Mouse (Mus musculus) limb, embryonic 11.5 days (tissue): ENCODE measurements around the gene 1810049J17Rik. TPM values are rescaled to one million over a fixed set of nuclear protein-coding genes. Genes with fewer than 3 reads are reported as not detected.

Source experiments
- ATAC-seq: fragments of 200-750 bp; cut with Nextera tagmentation; 2 replicates; pipeline ENCODE4 v1.8.0; 2017; ENCODE audit warnings: low read depth; ENCODE audit not compliant: insufficient number of reproducible peaks, low FRiP score, low TSS enrichment
- DNase-seq: peaks from one replicate; pipeline ENCODE4 v3.0.0-alpha.2; 2015; ENCODE audit warnings: low spot score
- H3K27ac ChIP-seq: fragments of 300-500 bp; sonication (generic); replicated peaks from 2 replicates; pipeline ENCODE4 v1.5.1; 2014; ENCODE audit warnings: low read depth, mild to moderate bottlenecking, low read length
- H3K27me3 ChIP-seq: fragments of 300-500 bp; sonication (generic); 2 replicates; pipeline ENCODE4 v1.6.1; 2014; ENCODE audit warnings: mild to moderate bottlenecking, low read length, mixed read lengths; ENCODE audit not compliant: control insufficient read depth, insufficient read depth
- H3K36me3 ChIP-seq: fragments of 300-500 bp; sonication (generic); 2 replicates; pipeline ENCODE4 v1.6.1; 2014; ENCODE audit warnings: mild to moderate bottlenecking, low read length, moderate library complexity, mixed read lengths; ENCODE audit not compliant: control insufficient read depth, insufficient read depth
- H3K4me1 ChIP-seq: fragments of 300-500 bp; sonication (generic); 2 replicates; pipeline ENCODE4 v1.6.1; 2014; ENCODE audit warnings: low read length, mixed read lengths; ENCODE audit not compliant: control insufficient read depth, insufficient read depth
- H3K4me2 ChIP-seq: fragments of 300-500 bp; sonication (generic); 2 replicates; pipeline ENCODE4 v1.6.1; 2014; ENCODE audit warnings: low read depth, mild to moderate bottlenecking, moderate library complexity; ENCODE audit not compliant: severe bottlenecking
- H3K4me3 ChIP-seq: fragments of 300-500 bp; sonication (generic); 2 replicates; pipeline ENCODE4 v1.5.1; 2014; ENCODE audit warnings: low read depth, low read length
- H3K9ac ChIP-seq: fragments of 300-500 bp; sonication (generic); 2 replicates; pipeline ENCODE4 v1.6.1; 2014; ENCODE audit warnings: mild to moderate bottlenecking, low read length
- H3K9me3 ChIP-seq: fragments of 300-500 bp; sonication (generic); 2 replicates; pipeline ENCODE4 v1.6.1; 2016; ENCODE audit warnings: low read length; ENCODE audit not compliant: control insufficient read depth
- WGBS: fragments of 180-500 bp; shearing (Covaris S2); extraction: QIAGEN DNeasy Blood & Tissue Kit; methylation state at CpG from one replicate; pipeline ENCODE4 v1.1.7; 2014; 5-methylcytosine and 5-hydroxymethylcytosine counted together
- polyA plus RNA-seq: library from polyadenylated mRNA; unstranded; fragments of >200 nt; fragmentation: Nextera tagmentation; extraction: Ambion mirVana; gene quantifications from 2 replicates; pipeline ENCODE4 v1.2.1, GENCODE M21; 2014

Gene 1810049J17Rik
- polyA plus RNA-seq, 1 experiment from 2014 or later: 1.3 TPM

DNA sequence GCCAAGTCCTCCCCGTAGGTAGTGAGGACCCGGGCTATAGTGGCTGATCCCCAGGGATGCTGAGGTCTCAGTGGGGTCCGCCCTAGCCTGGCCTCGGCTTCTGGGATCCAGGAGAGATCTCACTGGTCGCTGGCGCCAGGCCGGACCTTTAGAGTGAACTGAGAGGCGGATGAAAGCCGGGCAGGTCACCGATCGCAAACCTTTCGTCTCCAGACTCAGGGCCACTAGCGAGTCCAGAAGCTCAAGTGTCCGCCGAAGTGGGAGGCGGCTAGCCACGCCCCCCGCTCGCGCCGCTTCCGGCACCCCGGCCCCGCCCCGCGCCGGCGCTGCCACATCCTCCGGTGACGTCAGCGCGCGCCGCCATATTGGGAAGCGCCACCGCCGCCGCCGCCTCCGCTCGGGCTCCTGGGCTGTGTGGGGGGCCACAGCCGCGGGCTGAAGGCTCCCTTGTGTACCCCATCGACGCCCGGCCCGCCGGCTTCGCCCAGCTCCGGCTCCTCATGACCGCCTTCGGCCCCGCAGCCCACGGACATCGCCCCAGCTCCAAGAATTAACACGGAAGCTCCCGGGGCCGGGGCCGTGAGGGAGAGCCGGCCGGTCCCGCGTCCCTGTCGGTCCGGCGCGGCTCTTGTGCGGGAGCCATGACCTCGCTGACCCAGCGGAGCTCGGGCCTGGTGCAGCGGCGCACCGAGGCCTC lies 460 bp downstream of the 1810049J17Rik start, which contains the start of gene Golph3:
Gene Golph3, plus strand, starts transcription at position 360 of the 697 bp plus-strand sequence.
- Histone ChIP-seq H3K4me3 (peak within 1 kb of the TSS; percentile 93), H3K4me1 (0 out of 2 replicates have a peak, but pooled peaks cover 4% of the 10 kb centered on the region), H3K9ac (peak within 1 kb of the TSS; percentile 96), H3K27me3 (no peaks in the 10 kb centered on the region), H3K27ac (peak within 1 kb of the TSS; percentile 90), H3K9me3 (no peaks in the 10 kb centered on the region), H3K36me3 (no peaks in the 10 kb centered on the region; the same call in 1 of the 2 replicates), H3K4me2 (peak within 1 kb of the TSS; percentile 67)
- WGBS: under 1% methylated on average over 73 of the region's 74 CpGs
- peak; percentile 94 for ATAC-seq
- peak; percentile 97 for DNase-seq

DNA sequence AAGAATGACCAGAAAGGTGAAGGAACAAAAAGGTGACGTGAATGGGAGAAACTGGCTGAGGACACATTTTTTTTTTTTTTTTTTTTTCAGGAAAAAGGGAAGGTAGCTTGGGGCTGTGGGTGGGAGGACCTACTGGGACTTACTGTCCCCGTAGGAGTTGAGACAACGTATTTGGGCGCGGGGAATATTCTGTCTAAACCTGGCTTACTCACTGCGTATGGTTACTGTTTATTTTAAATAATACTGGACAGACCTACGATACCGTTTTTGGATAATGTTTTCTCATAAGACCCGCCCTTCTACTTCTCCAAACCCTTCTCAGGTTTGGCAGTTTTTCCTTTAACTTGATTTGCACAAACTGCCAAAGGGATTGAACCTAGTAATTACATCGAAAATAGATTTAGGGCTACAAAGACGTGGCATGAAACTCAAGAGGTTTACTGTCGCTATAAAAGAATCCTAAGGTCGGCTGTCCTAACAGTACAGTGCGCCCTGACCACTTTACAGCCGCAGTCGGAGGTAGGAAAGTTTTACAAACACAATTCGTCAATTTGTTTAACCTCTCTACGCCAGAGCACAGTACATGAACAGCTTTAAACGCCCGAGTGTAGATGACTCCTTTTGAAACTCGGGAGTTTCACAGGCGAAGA lies 1.1 kb downstream of the 1810049J17Rik start:
- H3K9ac ChIP-seq: peak overlapping the region; percentile 96
- H3K4me1 ChIP-seq: 0 out of 2 replicates have a peak, but pooled peaks cover 4% of the 10 kb centered on the region
- DNase-seq (no peak), ATAC-seq (peak; percentile 55)
- no peaks in the 10 kb centered on the region; the same call in 1 of the 2 replicates for H3K36me3 ChIP-seq
- H3K9me3 ChIP-seq: no peaks in the 10 kb centered on the region
- H3K27me3 ChIP-seq: no peaks in the 10 kb centered on the region
- peak overlapping the region; percentile 93 for H3K4me3 ChIP-seq
- H3K4me2 ChIP-seq: peak overlapping the region; percentile 67
- H3K27ac ChIP-seq: no peak overlapping the region
- 6% methylated on average over 22 of the region's 22 CpGs for WGBS

DNA sequence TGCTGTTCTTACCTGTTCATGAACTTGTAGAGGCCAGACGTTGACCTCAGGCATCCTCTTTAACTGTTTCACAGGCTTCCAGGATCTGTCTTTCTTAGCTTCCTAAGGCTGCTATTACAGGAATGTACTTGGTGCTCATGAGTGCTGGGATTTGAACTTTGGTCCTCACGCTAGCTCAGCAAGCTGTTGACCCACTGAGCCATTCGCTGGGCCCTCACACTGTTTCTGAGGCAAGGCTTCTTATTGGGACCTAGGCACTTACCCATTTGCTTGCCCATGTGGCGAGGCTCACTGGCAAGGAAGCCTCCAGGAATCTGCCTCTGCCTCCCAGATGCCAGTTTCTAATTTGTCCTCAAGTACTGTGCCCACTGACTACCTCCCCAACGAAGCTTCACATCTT lies 1.8 kb downstream of the 1810049J17Rik start:
- Histone ChIP-seq H3K27ac (no peak overlapping the region), H3K9ac (no peak overlapping the region), H3K27me3 (no peaks in the 10 kb centered on the region), H3K9me3 (no peaks in the 10 kb centered on the region), H3K4me1 (0 out of 2 replicates have a peak, but pooled peaks cover 4% of the 10 kb centered on the region), H3K4me3 (no peak overlapping the region), H3K36me3 (no peaks in the 10 kb centered on the region), H3K4me2 (no peak overlapping the region)
- WGBS: 47% methylated on average over 5 of the region's 5 CpGs
- DNase-seq: no peak
- no peak for ATAC-seq

DNA sequence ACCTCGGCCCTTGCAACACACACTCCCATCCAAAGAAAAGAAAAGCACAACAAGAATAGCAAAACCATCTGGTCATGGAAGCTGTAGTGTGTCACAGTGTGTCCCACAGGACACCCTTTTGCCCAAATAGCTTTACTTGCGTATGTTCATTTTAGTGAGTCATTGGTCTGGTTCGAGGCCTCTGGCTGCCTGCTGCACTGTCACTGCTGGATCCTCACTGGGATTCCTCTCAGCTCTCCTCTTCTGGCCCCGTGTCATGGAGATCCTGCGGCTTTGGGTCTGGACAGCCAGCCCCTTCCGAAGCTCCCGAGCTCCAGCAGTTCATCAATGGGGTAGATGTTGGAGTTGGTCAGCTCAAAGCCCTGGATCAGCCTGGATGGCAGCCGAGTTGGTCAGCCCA lies 3.2 kb downstream of the 1810049J17Rik start:
- Histone ChIP-seq H3K9me3 (no peaks in the 10 kb centered on the region), H3K4me3 (no peak overlapping the region), H3K4me2 (no peak overlapping the region), H3K27ac (no peak overlapping the region), H3K36me3 (no peaks in the 10 kb centered on the region), H3K4me1 (no peaks in the 10 kb centered on the region), H3K27me3 (no peaks in the 10 kb centered on the region), H3K9ac (no peak overlapping the region)
- DNase-seq: no peak
- ATAC-seq: no peak
- 82% methylated on average over 8 of the region's 8 CpGs for WGBS

DNA sequence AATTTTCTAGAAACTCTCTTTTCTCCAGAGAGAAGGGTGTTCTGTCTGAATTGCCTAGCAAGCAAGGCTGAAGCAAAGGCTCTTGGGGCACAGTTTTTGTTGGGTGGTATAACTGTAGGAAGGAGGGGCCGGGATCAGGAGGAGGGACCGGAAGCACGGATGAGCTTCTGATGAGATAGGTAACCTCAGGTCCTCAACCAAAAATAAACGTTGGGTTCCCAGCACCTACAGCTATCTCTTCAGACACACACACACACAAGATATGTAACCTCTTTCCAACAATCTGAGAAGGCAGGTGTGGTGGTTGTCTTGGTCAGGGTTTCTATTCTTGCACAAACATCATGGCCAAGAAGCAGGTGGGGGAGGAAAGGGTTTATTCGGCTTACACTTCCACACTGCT lies 4.4 kb downstream of the 1810049J17Rik start:
- DNase-seq (no peak), ATAC-seq (no peak)
- H3K4me1 ChIP-seq: no peaks in the 10 kb centered on the region
- no peak overlapping the region for H3K4me2 ChIP-seq
- no peak overlapping the region for H3K9ac ChIP-seq
- WGBS: 79% methylated on average over 5 of the region's 5 CpGs
- H3K4me3 ChIP-seq: no peak overlapping the region
- no peaks in the 10 kb centered on the region for H3K36me3 ChIP-seq
- no peaks in the 10 kb centered on the region for H3K9me3 ChIP-seq
- H3K27ac ChIP-seq: no peak overlapping the region
- no peaks in the 10 kb centered on the region for H3K27me3 ChIP-seq

DNA sequence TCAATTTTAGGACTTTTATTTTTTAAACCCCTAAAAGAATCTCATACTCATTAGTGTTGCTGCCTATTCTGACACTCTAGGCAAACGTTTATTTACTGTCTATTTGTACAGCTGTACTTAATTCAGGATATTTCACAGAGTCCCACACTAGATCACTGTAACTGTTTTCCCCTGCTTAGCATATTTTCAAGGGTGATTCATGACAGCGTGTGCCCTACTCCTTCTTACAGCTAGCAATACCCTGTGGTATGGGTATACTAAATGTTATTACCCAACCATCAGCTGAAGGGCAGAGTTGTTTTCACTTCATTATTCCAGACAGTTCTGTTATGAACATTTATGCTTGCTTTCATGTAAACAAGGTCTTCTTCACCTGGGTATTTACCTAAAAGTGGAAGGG lies 5.7 kb downstream of the 1810049J17Rik start:
- no peaks in the 10 kb centered on the region for H3K27me3 ChIP-seq
- DNase-seq: no peak
- no peaks in the 10 kb centered on the region for H3K9me3 ChIP-seq
- WGBS: 75% methylated on average over 2 of the region's 2 CpGs
- no peak overlapping the region for H3K9ac ChIP-seq
- H3K4me1 ChIP-seq: no peaks in the 10 kb centered on the region
- H3K36me3 ChIP-seq: no peaks in the 10 kb centered on the region
- H3K4me2 ChIP-seq: no peak overlapping the region
- no peak overlapping the region for H3K27ac ChIP-seq
- no peak for ATAC-seq
- no peak overlapping the region for H3K4me3 ChIP-seq

DNA sequence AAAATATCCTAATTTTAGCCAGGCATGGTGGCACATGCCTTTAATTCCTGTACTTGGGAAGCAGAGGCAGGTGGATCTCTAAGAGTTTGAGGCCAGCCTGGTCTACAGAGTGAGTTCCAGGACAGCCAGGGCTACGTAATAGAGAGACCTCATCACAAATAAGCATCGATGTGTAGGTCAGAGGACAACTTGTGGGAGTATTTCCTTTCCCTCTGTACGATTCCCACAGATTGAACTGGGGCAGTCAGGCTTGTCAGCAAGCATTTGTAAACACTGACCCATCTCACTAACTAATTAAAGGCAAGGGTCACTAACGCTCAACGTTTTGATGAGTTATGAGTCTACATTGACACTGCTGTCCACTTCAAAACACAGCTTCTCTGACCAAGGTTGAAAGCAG lies 7.1 kb downstream of the 1810049J17Rik start:
- H3K27ac ChIP-seq: no peak overlapping the region
- 84% methylated on average over 5 of the region's 5 CpGs for WGBS
- DNase-seq (no peak), ATAC-seq (no peak)
- no peak overlapping the region for H3K9ac ChIP-seq
- H3K4me3 ChIP-seq: no peak overlapping the region
- no peaks in the 10 kb centered on the region for H3K36me3 ChIP-seq
- no peak overlapping the region for H3K4me2 ChIP-seq
- H3K27me3 ChIP-seq: no peaks in the 10 kb centered on the region
- no peaks in the 10 kb centered on the region for H3K9me3 ChIP-seq
- H3K4me1 ChIP-seq: no peaks in the 10 kb centered on the region

DNA sequence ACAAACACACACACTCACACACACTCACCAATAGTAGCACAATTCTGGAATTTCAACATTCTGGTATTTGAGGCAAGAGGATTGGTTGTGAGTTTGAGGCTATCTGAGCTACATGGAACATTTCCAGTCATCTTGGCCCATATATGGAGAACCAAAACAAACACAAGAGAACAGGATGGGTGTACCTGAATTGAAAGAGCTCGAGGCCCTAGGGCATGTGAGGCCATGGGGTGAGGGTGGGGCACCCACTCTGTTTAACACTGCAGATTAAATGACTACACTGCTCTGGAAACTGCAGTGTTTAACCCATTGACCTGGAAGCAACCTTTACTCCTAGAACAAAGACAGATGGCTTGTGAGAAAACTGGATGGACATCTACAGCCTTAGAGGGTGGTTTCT lies 8.4 kb downstream of the 1810049J17Rik start:
- no peak overlapping the region for H3K27ac ChIP-seq
- ATAC-seq (no peak), DNase-seq (no peak)
- H3K9ac ChIP-seq: no peak overlapping the region
- no peaks in the 10 kb centered on the region for H3K27me3 ChIP-seq
- no peaks in the 10 kb centered on the region for H3K9me3 ChIP-seq
- 34% methylated on average over 1 of the region's 1 CpGs for WGBS
- no peak overlapping the region for H3K4me2 ChIP-seq
- H3K4me3 ChIP-seq: no peak overlapping the region
- no peaks in the 10 kb centered on the region for H3K36me3 ChIP-seq
- H3K4me1 ChIP-seq: no peaks in the 10 kb centered on the region
